Mouse (Mus musculus) T-cell, adult 2 months (primary cell): ENCODE measurements around the gene Slc6a9.

Experiments
- DNase-seq: peaks from one replicate; pipeline ENCODE4 v3.0.0; 2022; ENCODE audit warnings: low spot score

Gene Slc6a9

DNA sequence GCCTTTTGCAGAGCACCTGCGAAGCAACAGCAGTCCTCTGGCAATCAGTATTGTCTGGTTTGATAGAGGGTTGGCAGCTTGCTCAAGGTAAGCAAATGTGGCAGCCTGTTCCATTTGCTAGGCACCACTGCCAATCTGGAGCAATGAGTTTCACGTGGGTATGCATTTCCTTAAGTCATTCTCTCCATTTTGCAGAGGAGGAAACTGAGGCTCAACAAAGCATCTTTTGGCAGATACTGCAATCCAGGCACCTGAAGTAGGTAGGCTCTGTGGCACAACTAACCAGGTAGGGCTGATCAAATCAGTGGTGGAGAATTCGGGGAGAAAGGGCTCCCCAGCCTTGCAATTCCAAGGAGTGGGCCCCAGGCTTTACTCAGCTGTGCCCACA lies at the start of gene Slc6a9:
Gene Slc6a9, plus strand, starts transcription at position 50 of the 388 bp plus-strand sequence.
- no peak for DNase-seq

GRCm38 (mm10) chr4:117786963-117787362 lies 47.3 kb upstream of the Slc6a9 start:
- DNase-seq, result no peak

GRCm38 (mm10) chr4:117788308-117788707 lies 46.0 kb upstream of the Slc6a9 start:
- DNase-seq, result no peak

GRCm38 (mm10) chr4:117799904-117800303 lies 34.4 kb upstream of the Slc6a9 start:
- DNase-seq, result no peak

DNA sequence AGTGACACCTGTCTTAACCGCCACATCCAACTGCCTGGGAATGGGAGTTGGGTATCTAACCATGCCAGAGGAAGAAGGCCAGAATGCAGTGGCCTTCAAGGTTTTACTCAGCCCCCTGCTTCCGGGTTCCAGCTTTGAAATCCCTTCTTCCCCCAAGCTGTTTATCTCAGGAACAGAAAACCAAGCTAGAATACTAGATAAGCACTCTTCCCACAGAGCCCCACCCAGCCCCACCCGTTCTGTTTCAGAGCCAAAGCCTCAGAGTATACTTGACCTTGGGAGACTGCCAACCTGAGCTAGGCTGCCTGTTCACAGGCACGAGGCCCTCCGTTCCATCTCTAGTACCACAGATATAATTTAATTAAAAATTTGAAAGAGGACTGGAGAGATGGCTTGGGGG lies 27.3 kb upstream of the Slc6a9 start:
- no peak for DNase-seq

DNA sequence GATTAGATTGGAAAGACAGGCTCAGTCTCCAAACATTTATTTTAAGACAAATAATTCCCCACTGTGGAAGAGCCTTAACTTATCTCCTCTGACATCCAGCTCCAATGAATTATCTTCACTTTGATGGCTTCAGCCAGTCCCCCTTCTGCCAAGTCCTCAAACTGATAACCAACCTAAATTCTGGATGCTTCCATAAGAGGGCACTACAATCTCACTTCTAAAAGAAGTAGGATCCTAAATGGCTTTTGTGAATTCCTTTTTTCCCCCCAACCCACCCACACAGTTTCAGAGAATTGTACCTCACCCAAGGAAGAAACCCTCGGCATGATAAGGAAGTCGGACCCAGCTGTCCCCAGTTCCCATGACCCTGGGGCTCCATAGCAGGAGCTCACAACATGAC lies 23.4 kb upstream of the Slc6a9 start:
- DNase-seq, result no peak

DNA sequence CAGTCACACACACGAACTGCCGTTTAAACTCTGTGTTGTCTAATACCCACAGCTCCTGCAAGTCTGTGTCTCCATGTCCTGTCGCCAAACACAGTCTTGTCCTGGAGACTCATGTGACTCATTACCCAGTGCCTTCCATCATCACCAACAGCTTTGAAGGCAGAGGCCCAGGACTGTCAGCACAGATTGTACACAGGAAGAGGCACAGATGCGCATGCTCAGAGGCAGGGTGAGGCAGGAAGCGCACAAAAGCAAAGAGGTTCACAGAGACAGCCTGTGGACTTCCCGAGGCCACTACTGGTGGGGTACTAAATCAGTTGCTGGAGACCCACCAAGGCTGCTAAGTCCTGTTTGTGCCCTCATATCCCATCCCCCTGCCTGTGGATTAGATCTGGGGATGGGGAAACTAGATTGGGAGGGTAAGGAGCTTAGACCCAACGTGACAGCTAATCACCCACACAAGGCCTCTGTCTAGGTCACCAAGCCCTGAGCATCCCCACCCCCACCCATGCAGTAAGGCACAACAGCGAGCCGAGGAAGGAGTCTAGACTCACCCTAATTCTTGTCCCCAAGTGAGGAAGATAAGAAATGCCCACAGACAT lies 20.6 kb upstream of the Slc6a9 start:
- peak; percentile 57 for DNase-seq

GRCm38 (mm10) chr4:117814333-117814732 lies 20.0 kb upstream of the Slc6a9 start:
- no peak for DNase-seq

DNA sequence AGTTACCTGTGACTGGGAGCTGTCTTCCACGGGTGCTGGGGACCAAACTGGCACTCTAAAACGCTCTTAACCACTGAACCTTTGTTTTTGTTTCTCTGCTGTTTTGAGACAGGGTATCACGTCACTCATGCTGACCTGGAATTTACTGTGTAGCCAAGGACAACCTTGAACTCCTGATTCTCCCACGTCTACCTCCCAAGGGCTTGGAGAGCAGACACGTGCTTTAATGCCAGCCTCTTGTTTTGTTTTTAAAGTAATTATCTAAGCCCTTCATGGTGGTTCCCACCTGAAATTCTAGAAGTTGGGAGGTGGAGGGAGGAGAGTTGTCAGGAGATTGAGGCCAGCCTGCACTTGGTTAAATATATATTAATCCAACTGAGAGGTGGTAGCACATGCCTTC lies 17.5 kb upstream of the Slc6a9 start:
- DNase-seq, result no peak

DNA sequence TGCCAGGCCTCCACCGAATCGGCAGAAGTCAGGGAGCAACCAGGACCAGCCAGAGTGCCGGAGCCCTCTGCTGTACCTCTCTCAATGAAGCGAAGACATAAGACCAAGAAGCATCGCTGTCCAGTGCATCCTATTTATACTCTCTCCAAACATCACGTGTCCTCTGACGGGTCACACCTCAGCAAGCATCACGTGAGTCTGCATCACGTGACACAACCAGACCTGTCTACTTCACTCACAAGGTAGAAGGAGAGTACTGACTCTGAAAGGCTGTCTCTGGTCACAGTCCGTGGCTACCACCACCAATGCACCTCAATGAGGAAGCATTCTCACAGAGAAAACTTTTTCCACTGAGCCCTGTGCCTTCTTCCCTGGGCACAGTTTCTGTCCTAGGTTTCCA lies 16.3 kb upstream of the Slc6a9 start:
- no peak for DNase-seq

GRCm38 (mm10) chr4:117828572-117829145 lies 5.6 kb upstream of the Slc6a9 start:
- DNase-seq, result no peak

DNA sequence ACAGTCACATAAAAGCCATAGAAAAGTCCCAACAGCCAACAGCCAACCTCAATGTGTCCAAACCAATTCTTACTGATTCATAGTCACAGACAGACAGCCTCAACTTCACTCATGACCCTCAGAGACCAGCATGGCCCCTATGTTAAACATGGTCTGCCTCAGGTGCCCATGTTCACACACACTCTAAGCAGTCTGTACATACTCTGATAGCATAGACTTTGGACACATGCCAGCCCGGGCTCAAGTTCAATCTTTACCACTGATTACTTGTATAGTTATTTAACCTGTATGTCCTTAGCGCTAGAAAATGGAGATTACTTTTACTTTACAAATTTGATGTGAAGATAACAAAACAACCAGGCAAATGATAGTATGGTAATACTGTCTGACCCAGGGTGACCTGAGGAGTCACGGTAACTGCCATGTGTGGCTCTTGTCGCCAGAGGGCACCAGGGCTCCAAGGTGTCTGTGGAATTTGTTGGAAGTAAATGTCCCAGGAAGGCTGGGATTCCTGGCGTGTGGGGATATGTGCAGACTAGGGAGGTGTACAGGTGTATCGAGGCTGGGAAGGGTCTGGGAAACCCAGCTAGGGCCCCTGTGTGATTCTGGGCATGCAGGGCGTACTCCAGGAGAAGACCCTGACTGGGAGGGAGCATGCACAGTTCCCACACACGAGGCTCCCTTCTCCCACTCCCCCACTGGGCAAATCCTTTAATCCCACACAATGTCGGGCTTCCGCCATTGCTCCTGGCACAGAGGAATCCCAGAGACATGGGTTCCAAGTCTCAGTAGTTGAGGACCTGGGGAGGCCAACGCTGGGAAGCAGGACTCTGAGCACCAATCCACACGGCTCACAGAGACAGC lies 4.8 kb upstream of the Slc6a9 start:
- no peak for DNase-seq

GRCm38 (mm10) chr4:117830124-117830551 lies 4.2 kb upstream of the Slc6a9 start:
- no peak for DNase-seq

GRCm38 (mm10) chr4:117830801-117831200 lies 3.5 kb upstream of the Slc6a9 start:
- DNase-seq, result no peak

- no peak for DNase-seq
Measured at GRCm38 (mm10) chr4:117831499-117831898, 2.8 kb upstream of the Slc6a9 start.

DNA sequence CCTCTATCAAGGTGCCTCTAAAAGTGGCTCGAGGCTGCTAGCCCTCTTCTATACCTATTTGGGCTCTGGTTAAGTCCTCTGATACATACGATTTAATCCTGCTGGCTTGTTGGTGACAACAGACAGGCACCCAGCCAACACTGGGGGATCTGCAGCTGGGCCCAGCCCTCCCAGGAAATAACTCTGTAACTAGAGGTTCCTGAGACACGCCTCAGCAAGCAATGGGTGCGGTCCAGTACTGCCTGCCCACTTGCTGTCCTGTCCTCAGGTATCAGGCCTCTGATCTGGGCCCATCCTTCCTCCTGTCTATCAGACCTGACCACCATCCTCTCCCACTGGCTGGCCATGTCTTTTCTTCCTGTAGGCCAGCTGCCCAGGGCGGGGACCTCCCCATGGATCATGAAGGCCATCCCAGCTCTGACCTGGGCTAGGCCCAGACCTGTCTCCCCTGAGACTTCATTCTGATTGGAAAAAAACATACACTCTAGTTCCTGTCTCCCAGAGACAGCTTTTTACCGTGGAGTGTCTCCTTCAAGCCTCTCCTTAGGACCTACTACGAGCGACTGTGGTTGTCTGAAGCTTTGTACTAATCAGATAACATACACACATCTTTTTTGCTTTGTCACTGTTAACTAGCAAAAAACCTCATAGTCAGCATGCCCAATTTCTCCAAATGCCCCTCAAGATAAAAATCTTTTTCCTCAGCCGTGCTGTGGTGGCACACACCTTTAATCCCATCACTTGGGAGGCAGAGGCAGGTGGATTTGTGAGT lies 2.2 kb upstream of the Slc6a9 start:
- DNase-seq, result no peak

DNA sequence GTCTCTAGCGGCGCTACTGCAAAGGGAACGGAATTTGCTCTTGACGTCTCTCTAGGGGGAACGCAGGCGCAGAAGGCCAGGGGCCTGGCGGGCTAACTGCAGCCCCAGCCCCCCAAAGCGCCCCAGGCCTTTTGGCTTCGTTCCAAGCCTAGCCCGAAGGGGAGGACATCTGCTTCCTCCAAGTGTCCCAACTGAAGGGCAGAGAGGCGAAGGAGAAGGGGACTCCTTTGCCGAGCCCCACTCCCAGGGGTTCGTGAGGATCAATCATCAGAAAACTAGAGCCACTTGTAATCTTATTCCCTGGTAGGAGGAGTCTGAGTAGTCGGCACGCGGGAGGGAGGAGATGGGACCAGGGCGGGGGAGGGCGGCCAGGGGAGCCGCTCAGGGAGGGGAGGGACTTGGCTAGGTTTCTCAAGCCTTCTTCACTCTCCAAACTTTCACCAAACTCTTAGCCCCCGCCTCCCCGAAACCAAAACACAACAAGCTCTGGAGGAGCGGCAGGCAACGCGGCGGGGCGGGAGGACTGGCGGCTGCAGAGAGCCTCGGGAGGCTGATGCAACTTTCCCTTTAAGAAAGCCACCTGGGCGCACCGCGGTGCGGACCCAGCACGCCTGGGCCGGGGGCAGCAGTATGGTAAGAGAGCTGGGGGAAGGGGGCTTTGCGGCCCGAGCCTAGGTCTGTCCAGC lies 682 bp downstream of the Slc6a9 start:
- peak; percentile 28 for DNase-seq

- DNase-seq, result peak; percentile 41
Measured at GRCm38 (mm10) chr4:117835531-117836111, 1.3 kb downstream of the Slc6a9 start.

DNA sequence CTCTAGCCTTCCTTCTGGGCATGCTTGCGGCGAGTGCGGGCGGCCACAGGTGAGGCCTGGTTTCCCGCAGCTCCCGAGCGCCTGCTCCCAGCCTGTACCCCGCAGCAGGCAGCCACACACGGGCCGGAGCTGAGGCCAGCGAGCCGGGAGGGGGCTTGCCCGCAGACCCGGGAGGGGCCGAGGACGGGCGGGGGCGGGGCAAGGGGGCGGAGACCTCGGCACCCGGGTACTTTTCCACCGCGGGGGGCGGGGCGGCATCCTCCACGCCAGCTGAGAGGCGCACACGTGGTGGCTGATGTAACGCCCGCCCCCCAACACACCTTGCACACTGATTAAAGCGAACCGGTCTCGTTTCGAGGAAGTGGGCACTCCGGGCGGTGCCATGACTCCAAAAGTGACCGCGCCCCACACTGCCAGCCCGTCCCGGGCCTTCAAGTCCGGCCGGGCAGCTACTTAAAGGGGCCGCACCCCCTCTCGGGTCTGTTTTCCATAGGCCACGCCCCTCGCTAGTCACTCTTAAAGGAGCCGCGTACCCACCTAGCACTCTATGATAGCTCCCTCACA lies 2.0 kb downstream of the Slc6a9 start:
- DNase-seq, result peak; percentile 74

DNA sequence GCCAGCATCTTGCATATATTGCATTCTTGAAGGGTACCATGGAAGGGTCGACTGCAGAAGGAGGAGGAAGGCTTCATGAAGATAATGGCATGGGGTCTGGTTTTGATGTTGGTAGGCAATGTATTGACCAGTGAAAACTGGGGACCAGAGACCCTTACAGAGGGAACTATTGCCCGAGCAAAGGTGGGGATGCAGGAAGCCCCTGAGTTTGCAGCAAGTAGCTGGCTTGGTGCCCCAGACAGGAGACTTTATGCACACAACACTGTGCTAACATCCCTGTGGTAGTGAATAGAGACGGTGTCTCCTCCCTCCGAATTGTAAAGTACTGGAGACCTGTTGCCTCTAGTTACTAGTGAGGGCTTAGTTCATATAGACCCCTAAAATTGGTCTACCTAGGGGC lies 3.0 kb downstream of the Slc6a9 start:
- no peak for DNase-seq

DNA sequence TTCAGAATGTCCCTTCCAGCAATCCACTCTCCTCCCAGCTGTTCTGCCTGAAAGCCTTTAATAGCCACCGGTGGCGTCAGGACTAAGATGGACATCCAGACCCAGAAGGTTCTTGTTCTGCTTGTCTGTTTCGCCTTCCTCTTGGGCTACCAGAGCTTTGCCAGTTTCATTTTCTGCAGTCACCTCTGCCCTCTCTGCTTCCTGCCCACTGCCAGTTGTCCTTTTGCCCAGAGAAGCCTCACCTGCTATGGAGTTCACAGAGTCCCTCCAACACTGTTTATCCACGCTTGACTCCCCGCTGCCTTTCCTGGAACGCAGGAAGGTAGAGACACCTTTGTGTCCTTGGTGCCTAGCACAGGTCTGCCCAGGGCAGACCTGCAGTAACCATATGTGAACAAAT lies 5.1 kb downstream of the Slc6a9 start:
- no peak for DNase-seq
